29 mouse cellular contexts compared by ENCODE assay signal in genomic region chr3:60741379-60741778, GRCm38 (mm10).
DNase-seq lines count a peak whose midpoint lies in the region; ATAC-seq and TF ChIP-seq lines count a peak whose summit lies in the region.
"Had no signal": no experiment of that assay in that cellular context is flagged by ENCODE, and none has a peak within 500 bp of the region (broad histone marks: within the 10 kb centered on the region; RNA-seq: fewer than 3 reads in every experiment).

No protein-coding gene starts in this region.

- H3K27ac ChIP-seq in lung, embryonic 14.5 days (ENCODE audit: low read depth) = peak overlapping the region; percentile 77
- peak overlapping the region; percentile 33 for H3K27ac ChIP-seq in lung, postnatal 0 days (ENCODE audit: low read length)
- H3K27ac ChIP-seq in forebrain, embryonic 13.5 days = no peak overlapping the region
- H3K27ac ChIP-seq in heart, adult 2 months = no peak overlapping the region
- H3K27ac ChIP-seq: embryonic facial prominence, embryonic 10.5 days; embryonic facial prominence, embryonic 15.5 days; forebrain, embryonic 12.5 days; heart, embryonic 13.5 days; hindbrain, embryonic 15.5 days; kidney, postnatal 0 days; limb, embryonic 10.5 days; limb, embryonic 15.5 days; liver, embryonic 14.5 days; midbrain, embryonic 10.5 days had no signal

- no peak overlapping the region for H3K4me2 ChIP-seq in lung, embryonic 14.5 days
- no peak overlapping the region for H3K4me2 ChIP-seq in lung, postnatal 0 days (replicated peaks; ENCODE audit: low read depth, low read length)
- H3K4me2 ChIP-seq in forebrain, embryonic 13.5 days = no peak overlapping the region
- H3K4me2 ChIP-seq: embryonic facial prominence, embryonic 15.5 days; forebrain, embryonic 12.5 days; heart, embryonic 13.5 days; hindbrain, embryonic 15.5 days; limb, embryonic 15.5 days had no signal

- H3K4me3 ChIP-seq in lung, embryonic 14.5 days (ENCODE audit: low read depth, low read length) = no peak overlapping the region
- no peak overlapping the region for H3K4me3 ChIP-seq in lung, postnatal 0 days (ENCODE audit: low read depth, low read length)
- no peak overlapping the region for H3K4me3 ChIP-seq in forebrain, embryonic 13.5 days
- no peak overlapping the region for H3K4me3 ChIP-seq in heart, adult 2 months
- H3K4me3 ChIP-seq: embryonic facial prominence, embryonic 10.5 days; embryonic facial prominence, embryonic 15.5 days; forebrain, embryonic 12.5 days; heart, embryonic 13.5 days; hindbrain, embryonic 15.5 days; limb, embryonic 10.5 days; limb, embryonic 15.5 days; midbrain, embryonic 10.5 days had no signal

- H3K79me2 ChIP-seq in heart, adult 2 months (replicated peaks; ENCODE audit: control insufficient read depth, insufficient read depth, low read length) = no peaks in the 10 kb centered on the region

- TF ChIP-seq POLR2A in heart, adult 2 months (IDR thresholded peaks at IDR 0.05; ENCODE audit: insufficient read depth, low read depth, low read length) = no peak

- no peak for TF ChIP-seq CTCF in lung, embryonic 14.5 days (IDR thresholded peaks at IDR 0.05; ENCODE audit: low read depth)
- no peak for TF ChIP-seq CTCF in lung, postnatal 0 days (IDR thresholded peaks at IDR 0.05)
- TF ChIP-seq CTCF in heart, adult 2 months (IDR thresholded peaks at IDR 0.05) = no peak

- H3K27me3 ChIP-seq in lung, embryonic 14.5 days (ENCODE audit: insufficient read depth, low read length) = no peaks in the 10 kb centered on the region
- H3K27me3 ChIP-seq in lung, postnatal 0 days (replicated peaks; ENCODE audit: insufficient read depth, low read length) = no peaks in the 10 kb centered on the region
- H3K27me3 ChIP-seq in forebrain, embryonic 13.5 days = no peaks in the 10 kb centered on the region
- no peaks in the 10 kb centered on the region for H3K27me3 ChIP-seq in heart, adult 2 months (ENCODE audit: control insufficient read depth, insufficient read depth, low read length)
- H3K27me3 ChIP-seq: embryonic facial prominence, embryonic 15.5 days; forebrain, embryonic 12.5 days; heart, embryonic 13.5 days; hindbrain, embryonic 15.5 days; limb, embryonic 15.5 days had no signal

- no peaks in the 10 kb centered on the region for H3K4me1 ChIP-seq in lung, embryonic 14.5 days (ENCODE audit: insufficient read depth)
- no peaks in the 10 kb centered on the region for H3K4me1 ChIP-seq in lung, postnatal 0 days (ENCODE audit: insufficient read depth, low read depth, low read length)
- H3K4me1 ChIP-seq in forebrain, embryonic 13.5 days = no peaks in the 10 kb centered on the region
- no peaks in the 10 kb centered on the region for H3K4me1 ChIP-seq in heart, adult 2 months (ENCODE audit: control insufficient read depth, insufficient read depth, low read length)
- H3K4me1 ChIP-seq: embryonic facial prominence, embryonic 10.5 days; embryonic facial prominence, embryonic 15.5 days; forebrain, embryonic 12.5 days; heart, embryonic 13.5 days; hindbrain, embryonic 15.5 days; limb, embryonic 10.5 days; limb, embryonic 15.5 days; midbrain, embryonic 10.5 days had no signal

- peak; percentile 93 for ATAC-seq in lung, embryonic 14.5 days (ENCODE audit: insufficient read depth)
- peak; percentile 94 for ATAC-seq in lung, postnatal 0 days
- ATAC-seq in megakaryocyte, adult 5-6 weeks (ENCODE audit: poor library complexity, severe bottlenecking) = peak; percentile 20; the same call in 1 of the 2 replicates
- ATAC-seq in forebrain, embryonic 13.5 days = no peak
- ATAC-seq: CD4-positive, CD25-positive, alpha-beta regulatory T cell, adult 4 months; midbrain, embryonic 16.5 days had no signal

- 38% methylated on average over 5 of the region's 5 CpGs for WGBS in lung, embryonic 14.5 days
- WGBS in lung, postnatal 0 days = 37% methylated on average over 5 of the region's 5 CpGs
- 94% methylated on average over 5 of the region's 5 CpGs for WGBS in forebrain, embryonic 13.5 days
- WGBS in heart, adult 2 months = 47% methylated on average over 5 of the region's 5 CpGs

- no peaks in the 10 kb centered on the region for H3K36me3 ChIP-seq in lung, embryonic 14.5 days (ENCODE audit: insufficient read depth)
- no peaks in the 10 kb centered on the region for H3K36me3 ChIP-seq in lung, postnatal 0 days (ENCODE audit: insufficient read depth, low read length)
- no peaks in the 10 kb centered on the region for H3K36me3 ChIP-seq in forebrain, embryonic 13.5 days (ENCODE audit: poor library complexity, severe bottlenecking)
- no peaks in the 10 kb centered on the region for H3K36me3 ChIP-seq in heart, adult 2 months (ENCODE audit: control insufficient read depth, insufficient read depth, low read length)
- H3K36me3 ChIP-seq: embryonic facial prominence, embryonic 10.5 days; embryonic facial prominence, embryonic 15.5 days; forebrain, embryonic 12.5 days; heart, embryonic 13.5 days; hindbrain, embryonic 15.5 days; limb, embryonic 10.5 days; limb, embryonic 15.5 days; midbrain, embryonic 10.5 days had no signal

- peak; percentile 86 for DNase-seq in lung, embryonic 14.5 days
- no peak for DNase-seq in lung, postnatal 4 days
- DNase-seq in lung, postnatal 0 days (ENCODE audit: low spot score) = peak; percentile 84
- DNase-seq in left cerebral cortex, postnatal 14 days (ENCODE audit: low spot score in 2 of 2) = no peak
- DNase-seq in heart, adult 2 months = no peak
- DNase-seq: adrenal gland, postnatal 25 days; cerebellum, adult 2 months; cerebellum, postnatal 25 days; gastrocnemius, postnatal 25 days; kidney, adult 18-20 months; kidney, postnatal 4 days; layer of hippocampus, postnatal 36 days; right cerebral cortex, adult 18-20 months; thymus, adult 18-20 months; thymus, postnatal 25 days had no signal

- intact Hi-C loops in left cerebral cortex, postnatal 14 days (cut with DNase I) = no loop called here
- intact Hi-C loops in heart, adult 2 months (cut with DNase I) = no loop called here

- no peak overlapping the region for H3K9ac ChIP-seq in lung, embryonic 14.5 days
- H3K9ac ChIP-seq in lung, postnatal 0 days (replicated peaks; ENCODE audit: low read depth) = no peak overlapping the region
- H3K9ac ChIP-seq in forebrain, embryonic 13.5 days = no peak overlapping the region
- H3K9ac ChIP-seq in heart, adult 2 months (ENCODE audit: low read depth, low read length) = no peak overlapping the region
- H3K9ac ChIP-seq: embryonic facial prominence, embryonic 15.5 days; forebrain, embryonic 12.5 days; heart, embryonic 13.5 days; hindbrain, embryonic 15.5 days; limb, embryonic 15.5 days; liver, embryonic 14.5 days had no signal

- TF ChIP-seq EP300 in lung, postnatal 0 days (IDR thresholded peaks at IDR 0.05) = peak; percentile 55
- TF ChIP-seq EP300 in heart, adult 2 months (IDR thresholded peaks at IDR 0.05; ENCODE audit: insufficient read depth, low read depth, low read length) = no peak

- H3K9me3 ChIP-seq in lung, embryonic 14.5 days (ENCODE audit: low read depth, low read length) = no peaks in the 10 kb centered on the region
- no peaks in the 10 kb centered on the region for H3K9me3 ChIP-seq in lung, postnatal 0 days (ENCODE audit: low read length)
- H3K9me3 ChIP-seq in forebrain, embryonic 13.5 days (replicated peaks) = no peaks in the 10 kb centered on the region
- H3K9me3 ChIP-seq: embryonic facial prominence, embryonic 10.5 days; embryonic facial prominence, embryonic 15.5 days; forebrain, embryonic 12.5 days; heart, embryonic 13.5 days; hindbrain, embryonic 15.5 days; limb, embryonic 10.5 days; limb, embryonic 15.5 days; midbrain, embryonic 10.5 days had no signal

Comparison
In these comparisons a context has a peak if more than half of its experiments do, and no peak if none do; other contexts are left out.
1. DNase-seq: peak in lung, embryonic 14.5 days (single experiment) and lung, postnatal 0 days (single experiment); none in lung, postnatal 4 days (0 of 2), left cerebral cortex, postnatal 14 days (0 of 2) and heart, adult 2 months (0 of 2).
2. H3K27ac ChIP-seq: peak in lung, embryonic 14.5 days (single experiment) and lung, postnatal 0 days (single experiment); none in forebrain, embryonic 13.5 days (single experiment) and heart, adult 2 months (single experiment).